9 mouse cellular contexts compared by ENCODE assay signal in the genomic region with DNA sequence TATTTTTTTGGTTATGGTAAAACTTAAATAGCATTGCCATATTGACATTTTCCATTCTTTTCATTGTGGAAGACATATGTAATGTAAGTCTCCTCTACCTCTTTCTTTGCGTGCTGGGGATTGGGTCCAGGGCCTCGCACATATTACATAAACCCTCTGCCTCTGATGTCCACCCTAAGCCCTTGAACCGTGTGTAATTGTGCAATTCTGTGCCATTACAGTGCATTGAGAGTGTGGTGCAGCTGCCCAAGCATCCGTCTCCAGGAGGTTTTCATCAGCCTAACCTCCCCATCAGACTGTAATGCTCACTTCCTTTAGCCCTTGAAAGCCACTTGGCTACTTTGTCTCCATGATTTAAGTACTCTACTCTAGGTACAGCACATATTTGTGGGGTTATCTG.
"Had no signal": no experiment of that assay in that cellular context is flagged by ENCODE, and none has a peak within 500 bp of the region (broad histone marks: within the 10 kb centered on the region; RNA-seq: fewer than 3 reads in every experiment).

No protein-coding gene starts in this region.

- H3K9ac ChIP-seq: limb, embryonic 15.5 days; midbrain, embryonic 13.5 days had no signal

- H3K27ac ChIP-seq: limb, embryonic 15.5 days; midbrain, embryonic 13.5 days had no signal

- H3K36me3 ChIP-seq: limb, embryonic 15.5 days; midbrain, embryonic 13.5 days had no signal

- H3K4me2 ChIP-seq: limb, embryonic 15.5 days; midbrain, embryonic 13.5 days had no signal

- ATAC-seq: intestine, postnatal 0 days; midbrain, embryonic 13.5 days had no signal

- H3K4me3 ChIP-seq: limb, embryonic 15.5 days; midbrain, embryonic 13.5 days had no signal

- H3K9me3 ChIP-seq: limb, embryonic 15.5 days; midbrain, embryonic 13.5 days had no signal

- H3K27me3 ChIP-seq: limb, embryonic 15.5 days; midbrain, embryonic 13.5 days had no signal

- DNase-seq: kidney, adult 8-10 months; kidney, postnatal 25 days; layer of hippocampus, postnatal 36 days; lung, postnatal 4 days; right cerebral cortex, postnatal 25 days; thymus, postnatal 36 days had no signal
